ENCODE assay signal across 16 mouse cellular contexts in genomic region chr15:85424197-85424596, GRCm38 (mm10).
A peak's percentile ranks its signal among the peaks of the same experiment; 100 is the strongest.
DNase-seq lines count a peak whose midpoint lies in the region; ATAC-seq and TF ChIP-seq lines count a peak whose summit lies in the region.
"Had no signal": no experiment of that assay in that cellular context is flagged by ENCODE, and none has a peak within 500 bp of the region (broad histone marks: within the 10 kb centered on the region; RNA-seq: fewer than 3 reads in every experiment).

No protein-coding gene starts in this region.

- H3K27ac ChIP-seq in heart, adult 2 months: peak overlapping the region; percentile 17; the same call in 1 of the 2 replicates
- no peak overlapping the region for H3K27ac ChIP-seq in hindbrain, embryonic 16.5 days (ENCODE audit: low read depth, low read length)
- H3K27ac ChIP-seq: limb, embryonic 10.5 days; midbrain, embryonic 13.5 days; neural tube, embryonic 12.5 days had no signal

- H3K4me1 ChIP-seq in heart, adult 2 months (ENCODE audit: control insufficient read depth, insufficient read depth, low read length): no peaks in the 10 kb centered on the region
- H3K4me1 ChIP-seq in hindbrain, embryonic 16.5 days (ENCODE audit: control insufficient read depth, insufficient read depth, low read depth, low read length): no peaks in the 10 kb centered on the region
- H3K4me1 ChIP-seq: limb, embryonic 10.5 days; midbrain, embryonic 13.5 days; neural tube, embryonic 12.5 days had no signal

- peak in 1 of 2 experiments; percentile 19 for DNase-seq in heart, adult 2 months
- DNase-seq in heart, postnatal 4 days: no peak
- peak; percentile 33 for DNase-seq in lung, postnatal 25 days (ENCODE audit: low spot score)
- no peak for DNase-seq in lung, postnatal 10 days
- peak; percentile 39 for DNase-seq in adrenal gland, postnatal 10 days
- peak; percentile 40 to 51 for DNase-seq in urinary bladder, postnatal 36 days (ENCODE audit: low spot score in 2 of 2)
- no peak for DNase-seq in layer of hippocampus, adult 11-12 months (ENCODE audit: low spot score)
- DNase-seq: cerebellum, postnatal 25 days; kidney, adult 11 months; lung, embryonic 14.5 days; right cerebral cortex, postnatal 14 days; thymus, postnatal 14 days had no signal

- H3K27me3 ChIP-seq in heart, adult 2 months (ENCODE audit: control insufficient read depth, insufficient read depth, low read length): no peaks in the 10 kb centered on the region
- H3K27me3 ChIP-seq in hindbrain, embryonic 16.5 days (replicated peaks; ENCODE audit: control insufficient read depth, insufficient read depth, low read length): no peaks in the 10 kb centered on the region
- H3K27me3 ChIP-seq: midbrain, embryonic 13.5 days; neural tube, embryonic 12.5 days had no signal

- WGBS in heart, adult 2 months: 64% methylated on average over 3 of the region's 3 CpGs
- WGBS in hindbrain, embryonic 16.5 days: 67% methylated on average over 3 of the region's 3 CpGs

- no peak for TF ChIP-seq POLR2A in heart, adult 2 months (IDR thresholded peaks at IDR 0.05; ENCODE audit: insufficient read depth, low read depth, low read length)

- no peak for TF ChIP-seq CTCF in heart, adult 2 months (IDR thresholded peaks at IDR 0.05)

- no peaks in the 10 kb centered on the region for H3K36me3 ChIP-seq in heart, adult 2 months (ENCODE audit: control insufficient read depth, insufficient read depth, low read length)
- no peaks in the 10 kb centered on the region for H3K36me3 ChIP-seq in hindbrain, embryonic 16.5 days (ENCODE audit: control insufficient read depth, insufficient read depth, low read length)
- H3K36me3 ChIP-seq: limb, embryonic 10.5 days; midbrain, embryonic 13.5 days; neural tube, embryonic 12.5 days had no signal

- no peaks in the 10 kb centered on the region for H3K79me2 ChIP-seq in heart, adult 2 months (replicated peaks; ENCODE audit: control insufficient read depth, insufficient read depth, low read length)

- ATAC-seq in hindbrain, embryonic 16.5 days: no peak
- ATAC-seq: midbrain, embryonic 13.5 days had no signal

- H3K4me3 ChIP-seq in heart, adult 2 months: no peak overlapping the region
- no peak overlapping the region for H3K4me3 ChIP-seq in hindbrain, embryonic 16.5 days (ENCODE audit: low read length)
- H3K4me3 ChIP-seq: limb, embryonic 10.5 days; midbrain, embryonic 13.5 days; neural tube, embryonic 12.5 days had no signal

- intact Hi-C loops in heart, adult 2 months (cut with DNase I): no loop called here

- no peak overlapping the region for H3K9ac ChIP-seq in heart, adult 2 months (ENCODE audit: low read depth, low read length)
- H3K9ac ChIP-seq in hindbrain, embryonic 16.5 days (ENCODE audit: low read depth, low read length): no peak overlapping the region
- H3K9ac ChIP-seq: lung, embryonic 14.5 days; midbrain, embryonic 13.5 days; neural tube, embryonic 12.5 days had no signal

- H3K4me2 ChIP-seq in hindbrain, embryonic 16.5 days (ENCODE audit: low read length): no peak overlapping the region
- H3K4me2 ChIP-seq: lung, embryonic 14.5 days; midbrain, embryonic 13.5 days; neural tube, embryonic 12.5 days had no signal

- no peak for TF ChIP-seq EP300 in heart, adult 2 months (IDR thresholded peaks at IDR 0.05; ENCODE audit: insufficient read depth, low read depth, low read length)

- no peaks in the 10 kb centered on the region for H3K9me3 ChIP-seq in hindbrain, embryonic 16.5 days (ENCODE audit: control insufficient read depth, low read length)
- H3K9me3 ChIP-seq: limb, embryonic 10.5 days; midbrain, embryonic 13.5 days; neural tube, embryonic 12.5 days had no signal

Comparison
In these comparisons a context has a peak if more than half of its experiments do, and no peak if none do; other contexts are left out.
1. DNase-seq: peak in lung, postnatal 25 days (single experiment), adrenal gland, postnatal 10 days (single experiment) and urinary bladder, postnatal 36 days (2 of 2); none in heart, postnatal 4 days (single experiment), lung, postnatal 10 days (single experiment) and layer of hippocampus, adult 11-12 months (single experiment).